Mouse (Mus musculus) forebrain, postnatal 0 days (tissue): ENCODE results near the gene Gas7. TPM values are rescaled to one million over a fixed set of nuclear protein-coding genes. Genes with fewer than 3 reads are reported as not detected.
A peak's percentile ranks its signal among the peaks of the same experiment; 100 is the strongest.

Experiments
- ATAC-seq: fragments of 200-750 bp; cut with Nextera tagmentation; 2 replicates; pipeline ENCODE4 v1.8.0; 2017; ENCODE audit warnings: mild to moderate bottlenecking, moderate library complexity
- DNase-seq: peaks from one replicate; pipeline ENCODE4 v3.0.0-alpha.2; 2015
- H3K27ac ChIP-seq: fragments of 300-500 bp; sonication (generic); 2 replicates; pipeline ENCODE4 v1.5.1; 2014; ENCODE audit warnings: low read depth, mild to moderate bottlenecking, antibody characterized with exemption, low read length, moderate library complexity, mixed read lengths
- H3K27me3 ChIP-seq: fragments of 300-500 bp; sonication (generic); 2 replicates; pipeline ENCODE4 v1.6.1; 2014; ENCODE audit warnings: mild to moderate bottlenecking, low read length, mixed read lengths; ENCODE audit not compliant: insufficient read depth
- H3K36me3 ChIP-seq: fragments of 300-500 bp; sonication (generic); 2 replicates; pipeline ENCODE4 v1.6.1; 2014; ENCODE audit warnings: mild to moderate bottlenecking, moderate library complexity; ENCODE audit not compliant: insufficient read depth
- H3K4me1 ChIP-seq: fragments of 300-500 bp; sonication (generic); 2 replicates; pipeline ENCODE4 v1.6.1; 2014; ENCODE audit warnings: antibody characterized with exemption; ENCODE audit not compliant: insufficient read depth
- H3K4me2 ChIP-seq: fragments of 300-500 bp; sonication (generic); 2 replicates; pipeline ENCODE4 v1.6.1; 2014; ENCODE audit warnings: low read depth, mild to moderate bottlenecking, moderate library complexity
- H3K4me3 ChIP-seq: fragments of 300-500 bp; sonication (generic); 2 replicates; pipeline ENCODE4 v1.5.1; 2014; ENCODE audit warnings: low read depth, low read length, mixed read lengths
- H3K9ac ChIP-seq: fragments of 300-500 bp; sonication (generic); 2 replicates; pipeline ENCODE4 v1.6.1; 2014; ENCODE audit warnings: mild to moderate bottlenecking
- H3K9me3 ChIP-seq: fragments of 300-500 bp; sonication (generic); 2 replicates; pipeline ENCODE4 v1.6.1; 2016; ENCODE audit warnings: low read length
- CTCF ChIP-seq: sonication (generic); IDR thresholded peaks from 2 replicates; pipeline ENCODE4 v1.5.1; 2016; ENCODE audit warnings: antibody characterized with exemption, control low read depth, low read depth
- WGBS: fragments of 180-500 bp; shearing (Covaris S2); extraction: QIAGEN DNeasy Blood & Tissue Kit; methylation state at CpG from one replicate; pipeline ENCODE4 v1.1.7; 2014; 5-methylcytosine and 5-hydroxymethylcytosine counted together
- polyA plus RNA-seq: library from polyadenylated mRNA; unstranded; fragments of >200 nt; fragmentation: Nextera tagmentation; extraction: Ambion mirVana; gene quantifications from 2 replicates; pipeline ENCODE4 v1.2.1, GENCODE M21; 2015
- total RNA-seq: library from RNA; depleted of rRNA; stranded (reverse); fragments of >200 nt; gene quantifications from 2 replicates; pipeline ENCODE4 v1.2.3, GENCODE M21; 2014; rRNA removed

The Gas7 gene
- total RNA-seq (176 and 187 TPM in 2 replicates), polyA plus RNA-seq (119 and 124 TPM in 2 replicates)

- H3K27ac ChIP-seq, result peak within 1 kb of the TSS; percentile 62; the same call in 1 of the 2 replicates
- peak within 1 kb of the TSS; percentile 73 for H3K4me3 ChIP-seq
- peak within 1 kb of the TSS; percentile 75 for H3K9ac ChIP-seq
- H3K4me1 ChIP-seq, result no peaks in the 10 kb centered on the region
- H3K36me3 ChIP-seq, result no peaks in the 10 kb centered on the region
- H3K9me3 ChIP-seq, result no peaks in the 10 kb centered on the region
- peak within 1 kb of the TSS; percentile 98 for H3K4me2 ChIP-seq
- DNase-seq (peak; percentile 61), ATAC-seq (peak; percentile 75)
- TF ChIP-seq CTCF, result peak; percentile 52
- no peaks in the 10 kb centered on the region for H3K27me3 ChIP-seq
- under 1% methylated on average over 75 of the region's 78 CpGs for WGBS
Observed at GRCm38 (mm10) chr11:67454874-67455526, at the start of gene Gas7. TSS of gene Gas7 (plus strand) at chr11:67455437.

GRCm38 (mm10) chr11:67414346-67414940 lies 40.8 kb upstream of the Gas7 start:
- Histone ChIP-seq H3K4me2 (no peak overlapping the region), H3K9ac (no peak overlapping the region), H3K27ac (no peak overlapping the region), H3K27me3 (no peaks in the 10 kb centered on the region), H3K36me3 (no peaks in the 10 kb centered on the region), H3K4me1 (no peaks in the 10 kb centered on the region), H3K9me3 (no peaks in the 10 kb centered on the region), H3K4me3 (no peak overlapping the region)
- DNase-seq (peak; percentile 37), ATAC-seq (no peak; the same call in 1 of the 2 replicates)
- TF ChIP-seq CTCF, result no peak
- 65% methylated on average over 6 of the region's 6 CpGs for WGBS

GRCm38 (mm10) chr11:67423575-67423974 lies 31.7 kb upstream of the Gas7 start:
- Histone ChIP-seq H3K4me2 (no peak overlapping the region), H3K27me3 (no peaks in the 10 kb centered on the region), H3K4me1 (no peaks in the 10 kb centered on the region), H3K4me3 (no peak overlapping the region), H3K36me3 (no peaks in the 10 kb centered on the region), H3K9ac (no peak overlapping the region), H3K27ac (no peak overlapping the region), H3K9me3 (no peaks in the 10 kb centered on the region)
- 72% methylated on average over 13 of the region's 13 CpGs for WGBS
- no peak for DNase-seq
- TF ChIP-seq CTCF, result no peak
- ATAC-seq, result no peak

GRCm38 (mm10) chr11:67428196-67428595 lies 27.0 kb upstream of the Gas7 start:
- WGBS, result 23% methylated on average over 3 of the region's 3 CpGs
- no peak overlapping the region for H3K4me2 ChIP-seq
- no peak for ATAC-seq
- no peaks in the 10 kb centered on the region for H3K27me3 ChIP-seq
- no peak overlapping the region for H3K4me3 ChIP-seq
- DNase-seq, result no peak
- no peak overlapping the region for H3K9ac ChIP-seq
- H3K9me3 ChIP-seq, result no peaks in the 10 kb centered on the region
- H3K27ac ChIP-seq, result no peak overlapping the region
- TF ChIP-seq CTCF, result peak; percentile 30
- no peaks in the 10 kb centered on the region for H3K36me3 ChIP-seq
- H3K4me1 ChIP-seq, result no peaks in the 10 kb centered on the region

GRCm38 (mm10) chr11:67429836-67430235 lies 25.4 kb upstream of the Gas7 start:
- DNase-seq (no peak), ATAC-seq (no peak)
- no peak overlapping the region for H3K4me3 ChIP-seq
- 60% methylated on average over 1 of the region's 1 CpGs for WGBS
- H3K36me3 ChIP-seq, result no peaks in the 10 kb centered on the region
- no peaks in the 10 kb centered on the region for H3K9me3 ChIP-seq
- TF ChIP-seq CTCF, result no peak
- no peak overlapping the region for H3K9ac ChIP-seq
- H3K27ac ChIP-seq, result no peak overlapping the region
- H3K4me2 ChIP-seq, result no peak overlapping the region
- H3K4me1 ChIP-seq, result no peaks in the 10 kb centered on the region
- H3K27me3 ChIP-seq, result no peaks in the 10 kb centered on the region

GRCm38 (mm10) chr11:67431116-67431645 lies 24.1 kb upstream of the Gas7 start:
- Histone ChIP-seq H3K4me2 (0 out of 2 replicates have a peak overlapping the region, but pooled peaks have one; percentile 17), H3K27ac (no peak overlapping the region), H3K4me1 (no peaks in the 10 kb centered on the region), H3K9me3 (no peaks in the 10 kb centered on the region), H3K27me3 (no peaks in the 10 kb centered on the region), H3K36me3 (no peaks in the 10 kb centered on the region), H3K4me3 (no peak overlapping the region), H3K9ac (no peak overlapping the region)
- no peak for TF ChIP-seq CTCF
- 10% methylated on average over 14 of the region's 14 CpGs for WGBS
- ATAC-seq, result peak; percentile 10; the same call in 1 of the 2 replicates
- peak; percentile 25 for DNase-seq

- Histone ChIP-seq H3K9ac (no peak overlapping the region), H3K27me3 (no peaks in the 10 kb centered on the region), H3K27ac (no peak overlapping the region), H3K36me3 (no peaks in the 10 kb centered on the region), H3K4me1 (no peaks in the 10 kb centered on the region), H3K4me2 (no peak overlapping the region), H3K4me3 (no peak overlapping the region), H3K9me3 (no peaks in the 10 kb centered on the region)
- peak; percentile 54 for TF ChIP-seq CTCF
- DNase-seq (no peak), ATAC-seq (no peak)
- 83% methylated on average over 4 of the region's 4 CpGs for WGBS
Observed at GRCm38 (mm10) chr11:67431864-67432263, 23.4 kb upstream of the Gas7 start.
